Mouse (Mus musculus): ENCODE measurements around the gene Scn10a.

The Scn10a gene

GRCm38 (mm10) chr9:119719222-119719621 lies at the start of gene Scn10a:
Gene Scn10a, minus strand, starts transcription at chr9:119719322.
- no peak for DNase-seq (ENCODE audit: low read depth, low spot score)

- peak; percentile 71 for DNase-seq (ENCODE audit: low read depth, low spot score)
Measured at GRCm38 (mm10) chr9:119768585-119768984, 49.5 kb upstream of the Scn10a start.

- no peak for DNase-seq (ENCODE audit: low read depth, low spot score)
Measured at GRCm38 (mm10) chr9:119760226-119760625, 41.1 kb upstream of the Scn10a start.

GRCm38 (mm10) chr9:119759457-119759856 lies 40.3 kb upstream of the Scn10a start:
- no peak for DNase-seq (ENCODE audit: low read depth, low spot score)

- DNase-seq (ENCODE audit: low read depth, low spot score): peak; percentile 75
Measured at GRCm38 (mm10) chr9:119751507-119751906, 32.4 kb upstream of the Scn10a start.

- no peak for DNase-seq (ENCODE audit: low read depth, low spot score)
Measured at GRCm38 (mm10) chr9:119749112-119749511, 30.0 kb upstream of the Scn10a start.

- DNase-seq (ENCODE audit: low read depth, low spot score): peak; percentile 88
Measured at GRCm38 (mm10) chr9:119743900-119744299, 24.8 kb upstream of the Scn10a start.

- DNase-seq (ENCODE audit: low read depth, low spot score): peak; percentile 26
Measured at GRCm38 (mm10) chr9:119743312-119743711, 24.2 kb upstream of the Scn10a start.

GRCm38 (mm10) chr9:119741101-119741786 lies 22.1 kb upstream of the Scn10a start:
- DNase-seq (ENCODE audit: low read depth, low spot score): no peak

GRCm38 (mm10) chr9:119728412-119729097 lies 9.4 kb upstream of the Scn10a start:
- no peak for DNase-seq (ENCODE audit: low read depth, low spot score)

GRCm38 (mm10) chr9:119726990-119727389 lies 7.9 kb upstream of the Scn10a start:
- no peak for DNase-seq (ENCODE audit: low read depth, low spot score)

- DNase-seq (ENCODE audit: low read depth, low spot score): no peak
Measured at GRCm38 (mm10) chr9:119725293-119725862, 6.3 kb upstream of the Scn10a start.

- peak; percentile 35 for DNase-seq (ENCODE audit: low read depth, low spot score)
Measured at GRCm38 (mm10) chr9:119706700-119707099, 12.4 kb downstream of the Scn10a start.

GRCm38 (mm10) chr9:119691505-119691904 lies 27.6 kb downstream of the Scn10a start:
- no peak for DNase-seq (ENCODE audit: low read depth, low spot score)

- DNase-seq (ENCODE audit: low read depth, low spot score): no peak
Measured at GRCm38 (mm10) chr9:119691001-119691400, 28.1 kb downstream of the Scn10a start.

- DNase-seq (ENCODE audit: low read depth, low spot score): no peak
Measured at GRCm38 (mm10) chr9:119687893-119688292, 31.2 kb downstream of the Scn10a start.

- DNase-seq (ENCODE audit: low read depth, low spot score): peak; percentile 41
Measured at GRCm38 (mm10) chr9:119686187-119686586, 32.9 kb downstream of the Scn10a start.

GRCm38 (mm10) chr9:119680896-119681295 lies 38.2 kb downstream of the Scn10a start:
- no peak for DNase-seq (ENCODE audit: low read depth, low spot score)

- peak; percentile 45 for DNase-seq (ENCODE audit: low read depth, low spot score)
Measured at GRCm38 (mm10) chr9:119664109-119664508, 55.0 kb downstream of the Scn10a start.

GRCm38 (mm10) chr9:119656111-119656510 lies 63.0 kb downstream of the Scn10a start:
- no peak for DNase-seq (ENCODE audit: low read depth, low spot score)

GRCm38 (mm10) chr9:119653758-119654157 lies 65.4 kb downstream of the Scn10a start:
- no peak for DNase-seq (ENCODE audit: low read depth, low spot score)

- DNase-seq (ENCODE audit: low read depth, low spot score): peak; percentile 89
Measured at GRCm38 (mm10) chr9:119646942-119647547, 72.1 kb downstream of the Scn10a start.
